Mouse (Mus musculus) liver, embryonic 14.5 days (tissue): ENCODE results near the gene Olfr1297. TPM values are rescaled to one million over a fixed set of nuclear protein-coding genes. Genes with fewer than 3 reads are reported as not detected.

Experiments used
- ATAC-seq: fragments of 200-750 bp; cut with Nextera tagmentation; 2 replicates; pipeline ENCODE4 v1.8.0; 2017; ENCODE audit warnings: moderate number of reproducible peaks, mild to moderate bottlenecking, moderate library complexity; ENCODE audit not compliant: insufficient read depth
- DNase-seq, 3 experiments: peaks; one replicate each; pipeline ENCODE4 v3.0.0-alpha.2; 2012 to 2013; ENCODE audit warnings: low read depth in 3 of 3, low spot score in 3 of 3
- H3K27ac ChIP-seq: fragments of 300-500 bp; sonication (generic); 2 replicates; pipeline ENCODE4 v1.5.1; 2014; ENCODE audit warnings: moderate library complexity, mild to moderate bottlenecking, control low read depth, inconsistent platforms
- H3K27me3 ChIP-seq: fragments of 300-500 bp; sonication (generic); 2 replicates; pipeline ENCODE4 v1.6.1; 2014; ENCODE audit warnings: mild to moderate bottlenecking, low read length, moderate library complexity; ENCODE audit not compliant: control insufficient read depth, insufficient read depth
- H3K36me3 ChIP-seq: fragments of 300-500 bp; sonication (generic); replicated peaks from 2 replicates; pipeline ENCODE4 v1.6.1; 2014; ENCODE audit warnings: low read depth; ENCODE audit not compliant: control insufficient read depth, insufficient read depth
- H3K4me1 ChIP-seq, 2 experiments: fragments of 200-500 bp in 1 of 2; fragments of 300-500 bp in 1 of 2; sonication (generic) in 1 of 2; replicated peaks; 2 replicates each; pipeline ENCODE4 v1.6.1; 2012 to 2014; ENCODE audit warnings: antibody characterized with exemption in 1 of 2, inconsistent platforms in 1 of 2, low read length in 1 of 2; ENCODE audit not compliant: control insufficient read depth in 2 of 2, insufficient read depth in 2 of 2
- H3K4me2 ChIP-seq: fragments of 300-500 bp; sonication (generic); 2 replicates; pipeline ENCODE4 v1.6.1; 2014; ENCODE audit warnings: low read depth, mild to moderate bottlenecking, control low read depth, moderate library complexity
- H3K4me3 ChIP-seq, 2 experiments: fragments of 200-500 bp in 1 of 2; fragments of 300-500 bp in 1 of 2; sonication (generic) in 1 of 2; 2 replicates each; pipeline ENCODE4 v1.5.1; 2012 to 2014; ENCODE audit warnings: low read depth in 2 of 2, low read length in 2 of 2, mild to moderate bottlenecking in 2 of 2, control low read depth in 1 of 2, inconsistent platforms in 1 of 2, moderate library complexity in 1 of 2; ENCODE audit not compliant: insufficient read depth in 1 of 2
- H3K9ac ChIP-seq: fragments of 300-500 bp; sonication (generic); replicated peaks from 2 replicates; pipeline ENCODE4 v1.6.1; 2014; ENCODE audit warnings: mild to moderate bottlenecking, control low read depth, moderate library complexity
- H3K9me3 ChIP-seq: fragments of 300-500 bp; sonication (generic); 2 replicates; pipeline ENCODE4 v1.6.1; 2016; ENCODE audit warnings: low read length, mixed read lengths; ENCODE audit not compliant: control insufficient read depth
- CTCF ChIP-seq: IDR thresholded peaks from 2 replicates; pipeline ENCODE4 v1.5.1; 2016; ENCODE audit warnings: antibody characterized with exemption, low read depth, control low read depth
- EP300 ChIP-seq: IDR thresholded peaks from 2 replicates; pipeline ENCODE4 v1.6.1; 2016; ENCODE audit warnings: antibody characterized with exemption, low read depth
- WGBS: fragments of 180-500 bp; shearing (Covaris S2); extraction: QIAGEN DNeasy Blood & Tissue Kit; methylation state at CpG from one replicate; pipeline ENCODE4 v1.1.7; 2014; ENCODE audit not compliant: insufficient replicate concordance; 5-methylcytosine and 5-hydroxymethylcytosine counted together
- polyA plus RNA-seq, 2 experiments: library from polyadenylated mRNA; depleted of rRNA in 1 of 2; stranded (reverse) in 1 of 2; unstranded in 1 of 2; fragments of >200 nt; fragmentation: Nextera tagmentation in 1 of 2; extraction: Ambion mirVana in 1 of 2; gene quantifications; 2 replicates each; pipeline versions ENCODE4 v1.2.1 to v1.2.3; 2012 to 2014

Gene Olfr1297
- polyA plus RNA-seq (2012; rRNA removed) = not detected in 2 replicates
- polyA plus RNA-seq (2014; fragmentation: Nextera tagmentation; extraction: Ambion mirVana) = not detected in 2 replicates

DNA sequence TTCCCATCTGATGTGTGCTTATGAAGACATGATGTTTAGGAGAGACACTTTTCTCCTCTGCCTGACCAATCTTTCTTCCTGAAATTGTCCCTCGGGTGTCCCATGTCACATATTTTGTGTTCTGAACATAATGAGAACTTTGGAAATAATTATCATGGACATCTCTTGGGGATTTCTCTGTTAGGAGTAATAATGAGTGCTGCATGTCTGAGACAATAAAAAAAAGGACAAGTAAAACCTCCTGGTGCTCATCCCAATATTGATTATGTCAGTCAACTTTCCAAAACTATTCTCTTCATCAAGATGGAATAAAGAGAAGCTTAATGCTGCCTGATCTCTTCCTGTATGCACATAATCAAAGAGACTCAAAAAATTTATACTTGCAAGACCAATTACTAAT lies at the start of gene Olfr1297:
TSS of gene Olfr1297 (minus strand) at position 101 of the 400 bp plus-strand sequence.
- H3K27me3 ChIP-seq = no peaks in the 10 kb centered on the region
- TF ChIP-seq EP300 (no peak), CTCF (no peak)
- no peak within 1 kb of the TSS for H3K4me3 ChIP-seq
- DNase-seq (no peak), ATAC-seq (no peak)
- 49% methylated on average over 1 of the region's 1 CpGs for WGBS
- no peaks in the 10 kb centered on the region for H3K9me3 ChIP-seq
- H3K36me3 ChIP-seq = no peaks in the 10 kb centered on the region
- no peaks in the 10 kb centered on the region for H3K4me1 ChIP-seq
- no peak within 1 kb of the TSS for H3K9ac ChIP-seq
- H3K4me2 ChIP-seq = no peak within 1 kb of the TSS
- no peak within 1 kb of the TSS for H3K27ac ChIP-seq

GRCm38 (mm10) chr2:111661119-111661518 lies 34.8 kb upstream of the Olfr1297 start, which contains the start of gene Olfr1299:
Gene Olfr1299 (plus strand): TSS chr2:111661419.
- H3K9me3 ChIP-seq = no peaks in the 10 kb centered on the region
- H3K36me3 ChIP-seq = no peaks in the 10 kb centered on the region
- TF ChIP-seq EP300 (no peak), CTCF (no peak)
- H3K9ac ChIP-seq = no peak within 1 kb of the TSS
- no peak within 1 kb of the TSS for H3K4me3 ChIP-seq
- H3K27me3 ChIP-seq = no peaks in the 10 kb centered on the region
- ATAC-seq (no peak), DNase-seq (no peak)
- 46% methylated on average over 4 of the region's 4 CpGs for WGBS
- H3K27ac ChIP-seq = no peak within 1 kb of the TSS
- H3K4me1 ChIP-seq = no peaks in the 10 kb centered on the region
- no peak within 1 kb of the TSS for H3K4me2 ChIP-seq

DNA sequence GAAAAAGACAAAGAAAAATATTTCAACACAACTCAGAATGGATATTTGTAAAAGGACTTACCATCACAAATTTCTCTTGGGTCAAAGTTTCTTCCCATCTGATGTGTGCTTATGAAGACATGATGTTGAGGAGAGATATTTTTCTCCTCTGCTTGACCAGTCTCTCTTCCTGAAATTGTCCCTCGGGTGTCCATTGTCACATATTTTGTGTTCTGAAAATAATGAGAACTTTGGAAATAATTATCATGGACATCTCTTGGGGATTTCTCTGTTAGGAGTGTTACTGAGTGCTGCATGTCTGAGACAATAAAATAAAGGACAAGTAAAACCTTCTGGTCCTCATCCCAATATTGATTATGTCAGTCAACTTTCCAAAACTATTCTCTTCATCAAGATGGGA lies 22.8 kb upstream of the Olfr1297 start, which contains the start of gene Olfr1298:
TSS of gene Olfr1298 (minus strand) at position 101 of the 400 bp plus-strand sequence.
- Histone ChIP-seq H3K27me3 (no peaks in the 10 kb centered on the region), H3K4me3 (no peak within 1 kb of the TSS), H3K9ac (no peak within 1 kb of the TSS), H3K4me2 (no peak within 1 kb of the TSS), H3K4me1 (no peaks in the 10 kb centered on the region), H3K36me3 (no peaks in the 10 kb centered on the region), H3K9me3 (no peaks in the 10 kb centered on the region), H3K27ac (no peak within 1 kb of the TSS)
- ATAC-seq (no peak), DNase-seq (no peak)
- 43% methylated on average over 1 of the region's 1 CpGs for WGBS
- no peak for TF ChIP-seq EP300
- TF ChIP-seq CTCF = no peak

DNA sequence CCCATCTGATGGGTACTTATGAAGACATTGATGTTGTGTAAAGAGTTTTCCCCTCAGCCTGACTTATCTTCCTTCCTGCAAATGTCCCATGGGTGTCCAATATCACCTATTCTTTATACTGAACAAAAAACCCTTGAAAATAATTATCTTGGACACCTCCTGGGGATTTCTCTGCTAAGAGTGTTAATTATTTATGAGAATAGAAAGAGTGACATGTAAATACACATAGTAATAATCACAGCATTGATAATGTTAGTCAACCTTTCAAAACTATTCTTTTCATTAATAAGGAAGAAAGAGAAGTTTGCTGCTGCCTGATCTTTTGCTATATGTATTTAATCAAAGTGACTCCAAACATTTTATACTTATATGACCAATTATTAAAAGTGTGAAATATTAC lies 56.7 kb downstream of the Olfr1297 start, which contains the start of gene Olfr1295:
TSS of gene Olfr1295 (minus strand) at position 101 of the 400 bp plus-strand sequence.
- ATAC-seq (no peak), DNase-seq (no peak)
- Histone ChIP-seq H3K27me3 (no peaks in the 10 kb centered on the region), H3K4me1 (no peaks in the 10 kb centered on the region), H3K4me2 (no peak within 1 kb of the TSS), H3K4me3 (no peak within 1 kb of the TSS), H3K36me3 (no peaks in the 10 kb centered on the region), H3K9ac (no peak within 1 kb of the TSS), H3K9me3 (no peaks in the 10 kb centered on the region), H3K27ac (no peak within 1 kb of the TSS)
- TF ChIP-seq EP300 (no peak), CTCF (no peak)

Other genes with a start within 250 kb of the Olfr1297 start
- not detected in 2 replicates for gene Olfr1286, start 203.4 kb downstream of the Olfr1297 start, polyA plus RNA-seq (2012; rRNA removed)
- not detected in 2 replicates for gene Olfr1286, start 203.4 kb downstream of the Olfr1297 start, polyA plus RNA-seq (2014; fragmentation: Nextera tagmentation; extraction: Ambion mirVana)
- not detected in 2 replicates for gene Olfr1287, start 177.4 kb downstream of the Olfr1297 start, polyA plus RNA-seq (2012; rRNA removed)
- gene Olfr1287, start 177.4 kb downstream of the Olfr1297 start, polyA plus RNA-seq (2014; fragmentation: Nextera tagmentation; extraction: Ambion mirVana) = not detected in 2 replicates
- not detected in 2 replicates for gene Olfr1288, start 152.4 kb downstream of the Olfr1297 start, polyA plus RNA-seq (2012; rRNA removed)
- not detected in 2 replicates for gene Olfr1288, start 152.4 kb downstream of the Olfr1297 start, polyA plus RNA-seq (2014; fragmentation: Nextera tagmentation; extraction: Ambion mirVana)
- not detected in 2 replicates for gene Olfr1289, start 145.7 kb downstream of the Olfr1297 start, polyA plus RNA-seq (2012; rRNA removed)
- not detected in 2 replicates for gene Olfr1289, start 145.7 kb downstream of the Olfr1297 start, polyA plus RNA-seq (2014; fragmentation: Nextera tagmentation; extraction: Ambion mirVana)
- not detected in 2 replicates for gene Olfr1290, start 132.7 kb downstream of the Olfr1297 start, polyA plus RNA-seq (2012; rRNA removed)
- not detected in 2 replicates for gene Olfr1290, start 132.7 kb downstream of the Olfr1297 start, polyA plus RNA-seq (2014; fragmentation: Nextera tagmentation; extraction: Ambion mirVana)
- gene Olfr1291-ps1, start 129.3 kb downstream of the Olfr1297 start, polyA plus RNA-seq (2012; rRNA removed) = not detected in 2 replicates
- gene Olfr1291-ps1, start 129.3 kb downstream of the Olfr1297 start, polyA plus RNA-seq (2014; fragmentation: Nextera tagmentation; extraction: Ambion mirVana) = not detected in 2 replicates
- not detected in 2 replicates for gene Olfr1293-ps, start 101.3 kb downstream of the Olfr1297 start, polyA plus RNA-seq (2012; rRNA removed)
- gene Olfr1293-ps, start 101.3 kb downstream of the Olfr1297 start, polyA plus RNA-seq (2014; fragmentation: Nextera tagmentation; extraction: Ambion mirVana) = not detected in 2 replicates
- gene Olfr1294, start 86.2 kb downstream of the Olfr1297 start, polyA plus RNA-seq (2012; rRNA removed) = not detected in 2 replicates
- gene Olfr1294, start 86.2 kb downstream of the Olfr1297 start, polyA plus RNA-seq (2014; fragmentation: Nextera tagmentation; extraction: Ambion mirVana) = not detected in 2 replicates
- gene Olfr1295, start 56.8 kb downstream of the Olfr1297 start, polyA plus RNA-seq (2012; rRNA removed) = not detected in 2 replicates
- not detected in 2 replicates for gene Olfr1295, start 56.8 kb downstream of the Olfr1297 start, polyA plus RNA-seq (2014; fragmentation: Nextera tagmentation; extraction: Ambion mirVana)
- not detected in 2 replicates for gene Olfr1298, start 22.7 kb upstream of the Olfr1297 start, polyA plus RNA-seq (2012; rRNA removed)
- not detected in 2 replicates for gene Olfr1298, start 22.7 kb upstream of the Olfr1297 start, polyA plus RNA-seq (2014; fragmentation: Nextera tagmentation; extraction: Ambion mirVana)
- not detected in 2 replicates for gene Olfr1299, start 34.9 kb upstream of the Olfr1297 start, polyA plus RNA-seq (2012; rRNA removed)
- gene Olfr1299, start 34.9 kb upstream of the Olfr1297 start, polyA plus RNA-seq (2014; fragmentation: Nextera tagmentation; extraction: Ambion mirVana) = not detected in 2 replicates
- not detected in 2 replicates for gene Olfr1301, start 124.5 kb upstream of the Olfr1297 start, polyA plus RNA-seq (2012; rRNA removed)
- gene Olfr1301, start 124.5 kb upstream of the Olfr1297 start, polyA plus RNA-seq (2014; fragmentation: Nextera tagmentation; extraction: Ambion mirVana) = not detected in 2 replicates
- not detected in 2 replicates for gene Olfr1302, start 150.9 kb upstream of the Olfr1297 start, polyA plus RNA-seq (2012; rRNA removed)
- not detected in 2 replicates for gene Olfr1302, start 150.9 kb upstream of the Olfr1297 start, polyA plus RNA-seq (2014; fragmentation: Nextera tagmentation; extraction: Ambion mirVana)
- gene Olfr1303, start 193.8 kb upstream of the Olfr1297 start, polyA plus RNA-seq (2012; rRNA removed) = not detected in 2 replicates
- gene Olfr1303, start 193.8 kb upstream of the Olfr1297 start, polyA plus RNA-seq (2014; fragmentation: Nextera tagmentation; extraction: Ambion mirVana) = not detected in 2 replicates